Mouse (Mus musculus) forebrain, embryonic 11.5 days (tissue): ENCODE data around the gene Cblb. TPM values are rescaled to one million over a fixed set of nuclear protein-coding genes. Genes with fewer than 3 reads are reported as not detected.

ENCODE experiments used
- ATAC-seq: fragments of 200-750 bp; cut with Nextera tagmentation; replicated peaks from 2 replicates; pipeline ENCODE4 v1.8.0; 2017; ENCODE audit warnings: moderate TSS enrichment; ENCODE audit not compliant: low FRiP score
- DNase-seq: peaks from one replicate; pipeline ENCODE4 v3.0.0-alpha.2; 2017; ENCODE audit warnings: low spot score
- H3K27ac ChIP-seq: fragments of 300-500 bp; sonication (generic); 2 replicates; pipeline ENCODE4 v1.5.1; 2014; ENCODE audit warnings: low read depth, low read length
- H3K27me3 ChIP-seq: fragments of 300-500 bp; sonication (generic); 2 replicates; pipeline ENCODE4 v1.6.1; 2014; ENCODE audit warnings: mild to moderate bottlenecking, low read length, mixed read lengths; ENCODE audit not compliant: control insufficient read depth, insufficient read depth
- H3K36me3 ChIP-seq: fragments of 300-500 bp; sonication (generic); 2 replicates; pipeline ENCODE4 v1.6.1; 2014; ENCODE audit warnings: mild to moderate bottlenecking, low read length, moderate library complexity, mixed read lengths; ENCODE audit not compliant: control insufficient read depth, insufficient read depth
- H3K4me1 ChIP-seq: fragments of 300-500 bp; sonication (generic); replicated peaks from 2 replicates; pipeline ENCODE4 v1.6.1; 2014; ENCODE audit warnings: low read length, mixed read lengths; ENCODE audit not compliant: control insufficient read depth, insufficient read depth
- H3K4me2 ChIP-seq: fragments of 300-500 bp; sonication (generic); 2 replicates; pipeline ENCODE4 v1.6.1; 2014; ENCODE audit warnings: low read depth, mild to moderate bottlenecking, low read length, moderate library complexity, mixed read lengths; ENCODE audit not compliant: severe bottlenecking
- H3K4me3 ChIP-seq: fragments of 300-500 bp; sonication (generic); 2 replicates; pipeline ENCODE4 v1.5.1; 2014; ENCODE audit warnings: low read depth, low read length
- H3K9ac ChIP-seq: fragments of 300-500 bp; sonication (generic); 2 replicates; pipeline ENCODE4 v1.6.1; 2014; ENCODE audit warnings: low read length
- H3K9me3 ChIP-seq: fragments of 300-500 bp; sonication (generic); 2 replicates; pipeline ENCODE4 v1.6.1; 2016; ENCODE audit warnings: low read length, mixed read lengths; ENCODE audit not compliant: control insufficient read depth
- WGBS: fragments of 180-500 bp; shearing (Covaris S2); extraction: QIAGEN DNeasy Blood & Tissue Kit; methylation state at CpG from one replicate; pipeline ENCODE4 v1.1.7; 2014; 5-methylcytosine and 5-hydroxymethylcytosine counted together
- polyA plus RNA-seq: library from polyadenylated mRNA; unstranded; fragments of >200 nt; fragmentation: Nextera tagmentation; extraction: Ambion mirVana; gene quantifications from 2 replicates; pipeline ENCODE4 v1.2.1, GENCODE M21; 2014

The Cblb gene
- polyA plus RNA-seq, 1 experiment from 2014 or later: 42.9 TPM

- Histone ChIP-seq H3K27ac (no peak overlapping the region), H3K4me2 (no peak overlapping the region), H3K9ac (no peak overlapping the region), H3K36me3 (no peaks in the 10 kb centered on the region), H3K4me3 (no peak overlapping the region), H3K27me3 (no peaks in the 10 kb centered on the region), H3K9me3 (no peaks in the 10 kb centered on the region), H3K4me1 (no peaks in the 10 kb centered on the region)
- ATAC-seq (peak; percentile 71; the same call in 1 of the 2 replicates), DNase-seq (peak; percentile 68)
- 66% methylated on average over 11 of the region's 11 CpGs for WGBS
Measured at GRCm38 (mm10) chr16:52134631-52135227, 103.7 kb downstream of the Cblb start.

- no peaks in the 10 kb centered on the region for H3K27me3 ChIP-seq
- no peak overlapping the region for H3K4me2 ChIP-seq
- ATAC-seq (no peak), DNase-seq (no peak)
- no peak overlapping the region for H3K9ac ChIP-seq
- no peaks in the 10 kb centered on the region for H3K4me1 ChIP-seq
- 89% methylated on average over 9 of the region's 9 CpGs for WGBS
- no peak overlapping the region for H3K4me3 ChIP-seq
- H3K9me3 ChIP-seq: no peaks in the 10 kb centered on the region
- H3K36me3 ChIP-seq: no peaks in the 10 kb centered on the region
- H3K27ac ChIP-seq: no peak overlapping the region
Measured at GRCm38 (mm10) chr16:52135689-52136390, 104.8 kb downstream of the Cblb start.

- DNase-seq: no peak
- Histone ChIP-seq H3K4me1 (no peaks in the 10 kb centered on the region), H3K4me3 (no peak overlapping the region), H3K9me3 (no peaks in the 10 kb centered on the region), H3K4me2 (no peak overlapping the region), H3K36me3 (peaks cover 3% of the 10 kb centered on the region; the same call in 1 of the 2 replicates), H3K9ac (no peak overlapping the region), H3K27me3 (no peaks in the 10 kb centered on the region), H3K27ac (no peak overlapping the region)
- no peak for ATAC-seq
- WGBS: 94% methylated on average over 13 of the region's 13 CpGs
Measured at GRCm38 (mm10) chr16:52143101-52143500, 112.1 kb downstream of the Cblb start.

GRCm38 (mm10) chr16:52143818-52144217 lies 112.8 kb downstream of the Cblb start:
- H3K27ac ChIP-seq: no peak overlapping the region
- H3K36me3 ChIP-seq: peaks cover 3% of the 10 kb centered on the region; the same call in 1 of the 2 replicates
- no peaks in the 10 kb centered on the region for H3K9me3 ChIP-seq
- no peak overlapping the region for H3K4me3 ChIP-seq
- H3K4me2 ChIP-seq: no peak overlapping the region
- WGBS: 95% methylated on average over 3 of the region's 3 CpGs
- no peaks in the 10 kb centered on the region for H3K4me1 ChIP-seq
- no peak overlapping the region for H3K9ac ChIP-seq
- H3K27me3 ChIP-seq: no peaks in the 10 kb centered on the region
- DNase-seq: no peak
- no peak for ATAC-seq

- H3K9ac ChIP-seq: no peak overlapping the region
- WGBS: 91% methylated on average over 5 of the region's 5 CpGs
- no peaks in the 10 kb centered on the region for H3K9me3 ChIP-seq
- H3K4me2 ChIP-seq: no peak overlapping the region
- H3K27me3 ChIP-seq: no peaks in the 10 kb centered on the region
- no peak for DNase-seq
- no peak overlapping the region for H3K4me3 ChIP-seq
- no peak for ATAC-seq
- H3K27ac ChIP-seq: no peak overlapping the region
- no peaks in the 10 kb centered on the region for H3K4me1 ChIP-seq
- H3K36me3 ChIP-seq: peaks cover 3% of the 10 kb centered on the region; the same call in 1 of the 2 replicates
Measured at GRCm38 (mm10) chr16:52144792-52145191, 113.8 kb downstream of the Cblb start.

- DNase-seq (no peak), ATAC-seq (no peak)
- no peaks in the 10 kb centered on the region for H3K9me3 ChIP-seq
- H3K27me3 ChIP-seq: no peaks in the 10 kb centered on the region
- no peaks in the 10 kb centered on the region for H3K4me1 ChIP-seq
- H3K27ac ChIP-seq: no peak overlapping the region
- peaks cover 3% of the 10 kb centered on the region; the same call in 1 of the 2 replicates for H3K36me3 ChIP-seq
- WGBS: 92% methylated on average over 4 of the region's 4 CpGs
- no peak overlapping the region for H3K4me2 ChIP-seq
- H3K9ac ChIP-seq: no peak overlapping the region
- no peak overlapping the region for H3K4me3 ChIP-seq
Measured at GRCm38 (mm10) chr16:52145552-52145951, 114.5 kb downstream of the Cblb start.

- peaks cover 3% of the 10 kb centered on the region; the same call in 1 of the 2 replicates for H3K36me3 ChIP-seq
- no peak overlapping the region for H3K27ac ChIP-seq
- H3K27me3 ChIP-seq: no peaks in the 10 kb centered on the region
- no peak overlapping the region for H3K9ac ChIP-seq
- DNase-seq (no peak), ATAC-seq (no peak)
- no peaks in the 10 kb centered on the region for H3K9me3 ChIP-seq
- H3K4me3 ChIP-seq: no peak overlapping the region
- no peaks in the 10 kb centered on the region for H3K4me1 ChIP-seq
- WGBS: 88% methylated on average over 11 of the region's 11 CpGs
- H3K4me2 ChIP-seq: no peak overlapping the region
Measured at GRCm38 (mm10) chr16:52146976-52147696, 116.1 kb downstream of the Cblb start.

GRCm38 (mm10) chr16:52148041-52148440 lies 117.0 kb downstream of the Cblb start:
- peaks cover 2% of the 10 kb centered on the region; the same call in 1 of the 2 replicates for H3K36me3 ChIP-seq
- DNase-seq: no peak
- no peak overlapping the region for H3K4me3 ChIP-seq
- H3K9me3 ChIP-seq: no peaks in the 10 kb centered on the region
- no peak for ATAC-seq
- H3K27ac ChIP-seq: no peak overlapping the region
- H3K4me2 ChIP-seq: no peak overlapping the region
- no peaks in the 10 kb centered on the region for H3K27me3 ChIP-seq
- H3K9ac ChIP-seq: no peak overlapping the region
- WGBS: 88% methylated on average over 6 of the region's 6 CpGs
- no peaks in the 10 kb centered on the region for H3K4me1 ChIP-seq
